Mouse (Mus musculus) right cerebral cortex, postnatal 25 days (tissue): ENCODE data around the gene Olfml1.

Source experiments
- DNase-seq: peaks from one replicate; pipeline ENCODE4 v3.0.0; 2022

Gene Olfml1

DNA sequence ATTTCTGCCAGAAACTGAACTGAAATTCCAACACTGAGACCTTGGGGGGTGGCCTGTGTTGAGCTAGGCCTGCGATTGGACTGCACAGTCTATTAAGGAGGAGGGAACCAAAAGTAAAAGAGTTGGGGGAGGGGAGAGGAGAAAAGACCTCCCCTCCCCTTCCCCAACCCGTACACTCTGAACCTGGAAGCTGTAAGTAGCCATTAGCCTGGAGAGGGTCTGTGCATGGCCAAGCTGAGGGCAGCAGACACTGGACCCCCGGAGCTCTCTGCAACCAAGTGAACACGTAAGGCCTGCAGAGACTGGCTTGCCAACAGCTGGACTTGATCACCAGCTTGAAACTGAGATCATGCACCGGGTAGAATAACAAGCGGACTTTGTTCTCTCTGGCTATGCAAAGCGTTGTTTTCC lies at the start of gene Olfml1:
Olfml1 (plus strand) TSS at position 186 of the 411 bp plus-strand sequence.
- DNase-seq: peak; percentile 6

DNA sequence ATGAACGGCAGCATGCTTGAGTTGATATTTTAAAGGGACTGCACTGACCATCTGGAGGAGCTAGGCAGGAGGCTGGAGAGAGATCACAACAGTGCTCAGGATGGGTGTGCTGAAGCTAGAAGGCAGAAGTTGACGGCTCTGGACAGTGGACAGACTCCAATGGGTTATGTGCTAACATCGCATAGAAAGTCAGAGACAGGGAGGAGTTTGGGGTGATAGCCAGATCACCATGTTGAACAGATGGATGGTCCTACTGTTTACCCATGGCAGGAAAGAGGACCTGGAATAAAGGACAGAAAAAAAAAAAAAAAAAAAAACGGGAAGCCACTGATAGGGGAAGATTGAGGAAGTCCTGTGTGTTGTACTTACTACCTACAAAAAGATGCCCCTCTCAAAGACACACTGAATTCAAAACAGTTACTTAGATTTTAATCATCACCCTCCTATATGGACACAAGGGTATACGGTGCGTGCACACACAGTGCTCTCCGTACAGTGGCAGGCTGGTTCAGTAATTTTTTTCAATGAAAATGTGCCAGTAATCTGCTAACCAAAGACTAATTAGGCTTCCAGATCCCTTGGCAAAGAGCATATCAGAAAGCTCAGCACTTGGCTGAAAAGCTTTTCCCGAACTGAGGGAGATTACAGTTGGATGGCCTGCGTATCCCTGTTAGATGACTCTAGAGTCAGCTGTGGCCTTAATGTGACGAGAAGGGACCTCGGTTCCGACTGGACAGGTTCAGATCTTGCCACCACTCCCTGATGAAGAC lies 47.8 kb upstream of the Olfml1 start:
- no peak for DNase-seq

DNA sequence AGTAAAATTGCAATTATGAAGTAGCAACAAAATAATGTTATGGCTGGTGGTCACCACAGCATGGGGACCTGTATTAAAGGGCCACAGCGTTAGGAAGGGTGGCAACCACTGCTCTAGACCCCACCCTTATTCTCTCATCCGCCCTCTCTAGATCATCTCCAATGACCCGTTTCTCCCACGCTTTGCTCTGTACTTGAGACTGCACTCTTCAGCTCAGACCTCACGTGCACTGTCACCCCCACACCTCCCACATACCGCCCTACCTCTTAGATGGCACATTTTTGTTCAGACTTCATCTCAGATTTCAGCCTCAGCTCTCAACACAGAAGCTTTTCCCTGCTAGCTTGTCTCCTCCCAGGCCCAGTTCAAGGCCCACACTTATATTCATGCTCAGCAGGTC lies 45.8 kb upstream of the Olfml1 start:
- no peak for DNase-seq

DNA sequence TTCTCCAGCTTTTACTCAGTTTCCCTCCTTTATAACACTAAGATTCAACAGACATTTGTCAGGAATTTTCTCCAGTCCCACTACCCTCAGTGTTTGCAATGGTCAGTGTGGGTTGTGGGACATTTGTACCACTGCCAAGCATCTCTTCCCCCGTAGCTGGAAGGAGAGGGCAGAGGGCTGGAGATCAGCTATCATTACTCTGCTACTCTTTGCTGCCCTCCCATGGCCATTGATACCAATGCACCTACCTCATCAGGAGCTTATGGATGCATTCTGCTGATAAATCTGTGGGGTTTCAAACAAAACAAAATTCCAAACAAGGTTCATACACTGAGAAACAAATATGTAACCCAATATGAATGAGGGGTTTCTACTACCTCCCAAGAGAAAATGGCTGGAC lies 40.9 kb upstream of the Olfml1 start:
- peak; percentile 33 for DNase-seq

DNA sequence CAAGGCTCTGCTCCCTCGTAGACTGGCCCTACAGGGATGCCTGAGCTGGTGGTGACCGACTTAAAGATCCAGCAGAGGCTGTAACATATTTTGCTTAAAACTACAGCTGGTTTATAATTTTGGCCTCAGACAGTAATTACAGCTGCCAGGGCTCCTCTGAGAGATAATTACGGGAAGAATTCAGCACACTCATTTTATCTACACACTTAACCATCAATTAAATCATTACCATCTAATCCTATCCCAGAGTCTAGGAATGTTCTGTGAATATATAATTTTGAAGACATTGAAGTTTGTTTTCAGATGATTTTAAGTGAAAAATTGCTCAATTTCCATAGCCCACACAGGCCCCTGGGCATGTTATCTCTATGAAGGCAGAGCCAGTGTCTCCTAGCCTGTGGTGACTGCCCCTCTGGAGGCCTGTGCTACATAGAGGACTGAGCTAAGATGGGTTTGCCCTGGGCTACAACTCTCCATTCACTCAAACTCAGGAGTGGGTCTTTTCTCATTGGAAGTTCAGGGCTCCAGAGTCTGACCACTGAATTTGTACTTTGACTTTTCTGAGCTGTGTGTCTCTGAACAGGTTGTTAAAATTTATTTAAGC lies 39.0 kb upstream of the Olfml1 start:
- no peak for DNase-seq

DNA sequence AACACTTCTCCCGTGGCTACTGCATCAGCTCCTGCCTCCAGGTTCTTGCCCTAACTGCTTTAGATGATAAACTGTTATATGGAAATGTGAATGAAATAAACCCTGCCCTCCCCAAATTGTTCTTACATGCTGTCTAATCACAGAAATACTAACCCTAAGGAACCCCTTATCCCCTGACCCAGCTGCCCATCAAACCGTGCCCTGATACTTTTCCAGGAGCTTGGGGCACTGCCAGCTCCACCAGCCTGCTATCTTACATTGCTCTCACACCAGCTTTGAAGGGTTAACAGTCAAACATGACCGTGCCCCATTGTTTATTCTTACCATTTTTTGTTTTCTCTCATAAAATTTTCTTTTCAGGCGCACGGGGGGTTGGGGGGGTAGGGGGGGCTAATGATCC lies 37.9 kb upstream of the Olfml1 start:
- no peak for DNase-seq

DNA sequence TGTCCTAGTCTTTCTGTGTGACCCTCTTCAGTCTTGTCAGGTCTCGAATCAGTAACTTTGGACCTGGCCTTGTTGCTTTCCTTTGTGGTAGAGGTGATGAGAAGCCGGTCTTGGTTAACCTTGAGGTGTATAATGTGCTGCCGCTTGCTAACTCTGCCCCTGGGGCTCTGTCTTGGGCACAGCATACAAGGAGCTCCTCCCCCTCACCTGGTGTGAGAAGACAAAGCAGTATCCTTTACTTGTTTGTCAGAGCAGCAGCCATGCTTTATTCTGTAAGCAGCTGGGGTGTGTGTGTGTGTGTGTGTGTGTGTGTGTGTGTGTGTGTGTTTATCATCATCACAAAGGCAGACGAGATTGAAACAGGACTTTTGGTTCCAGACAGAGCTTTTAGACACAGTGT lies 31.9 kb upstream of the Olfml1 start:
- DNase-seq: no peak

DNA sequence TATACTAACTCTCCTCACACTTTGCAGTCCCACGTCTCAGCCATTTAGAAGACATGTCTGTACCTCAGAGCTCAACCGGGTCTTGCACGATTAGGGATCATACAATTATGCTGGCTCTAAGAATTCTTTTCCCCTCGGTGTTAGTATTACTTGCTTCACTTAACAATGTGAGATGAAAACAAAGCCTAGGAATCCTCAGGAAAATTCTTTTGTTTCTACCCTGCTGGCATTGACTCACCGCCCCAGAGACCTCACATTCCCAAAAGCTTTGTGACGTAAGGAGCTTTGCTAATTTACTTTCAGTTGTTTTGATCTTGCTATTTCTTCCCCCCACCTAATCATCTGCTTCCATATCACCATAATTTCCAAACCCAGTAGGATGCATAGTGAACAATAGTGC lies 30.7 kb upstream of the Olfml1 start:
- DNase-seq: no peak

DNA sequence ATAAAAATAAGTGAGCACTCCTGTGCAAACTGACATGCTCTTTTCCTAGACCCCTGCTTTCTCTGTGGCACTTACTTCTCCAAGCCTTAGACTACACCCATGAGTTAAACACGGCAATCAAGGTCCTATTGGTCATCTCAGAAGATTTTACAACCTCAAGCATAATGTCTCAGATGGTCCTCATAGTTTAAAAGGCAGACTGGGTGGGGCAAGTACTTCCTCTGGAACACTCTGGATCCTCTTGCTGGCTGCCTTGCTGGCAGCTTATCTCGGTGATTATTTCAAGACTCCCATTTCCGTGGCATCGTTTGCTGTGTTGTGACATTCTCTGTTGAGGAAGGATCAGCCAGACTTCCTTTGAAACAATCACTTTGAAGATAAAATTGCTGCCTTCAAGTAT lies 27.2 kb upstream of the Olfml1 start:
- no peak for DNase-seq

DNA sequence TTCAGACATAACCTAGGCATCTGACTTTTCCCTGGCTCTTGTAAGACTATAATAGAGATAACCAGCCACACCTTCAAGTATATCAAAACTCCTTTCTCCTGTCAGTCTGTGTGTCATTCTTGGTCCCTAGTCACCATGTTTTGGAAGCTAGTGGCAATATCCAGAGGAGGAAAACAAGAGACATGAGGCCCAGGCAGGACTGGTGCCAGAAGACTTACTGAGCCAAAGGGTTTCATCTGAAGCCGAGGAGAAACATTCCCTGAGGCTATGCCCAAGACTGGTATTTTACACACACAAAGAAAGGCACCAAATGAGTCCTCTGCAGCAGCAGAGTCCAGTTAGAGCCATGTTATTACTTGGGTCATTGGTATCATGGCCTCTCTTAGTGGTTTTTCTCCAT lies 22.2 kb upstream of the Olfml1 start:
- DNase-seq: no peak

DNA sequence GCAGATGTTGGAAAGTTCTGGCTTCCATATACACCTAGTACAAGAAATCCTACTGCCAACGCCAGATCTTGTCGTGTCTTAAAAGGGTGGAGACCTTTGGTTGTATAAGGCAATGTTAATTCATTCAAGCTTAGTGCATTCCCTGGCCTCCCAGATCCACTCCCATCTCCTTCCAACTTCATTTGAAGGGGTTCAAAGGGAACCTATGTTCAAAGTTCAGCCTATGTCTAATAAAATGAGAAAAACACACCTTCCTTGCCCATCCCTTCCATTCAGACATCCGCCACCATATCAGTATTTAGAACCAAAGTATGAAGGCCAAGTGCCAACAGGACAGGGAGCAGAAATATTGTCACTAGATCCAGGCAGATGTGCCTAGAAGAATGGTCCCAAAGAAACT lies 19.4 kb upstream of the Olfml1 start:
- DNase-seq: no peak

DNA sequence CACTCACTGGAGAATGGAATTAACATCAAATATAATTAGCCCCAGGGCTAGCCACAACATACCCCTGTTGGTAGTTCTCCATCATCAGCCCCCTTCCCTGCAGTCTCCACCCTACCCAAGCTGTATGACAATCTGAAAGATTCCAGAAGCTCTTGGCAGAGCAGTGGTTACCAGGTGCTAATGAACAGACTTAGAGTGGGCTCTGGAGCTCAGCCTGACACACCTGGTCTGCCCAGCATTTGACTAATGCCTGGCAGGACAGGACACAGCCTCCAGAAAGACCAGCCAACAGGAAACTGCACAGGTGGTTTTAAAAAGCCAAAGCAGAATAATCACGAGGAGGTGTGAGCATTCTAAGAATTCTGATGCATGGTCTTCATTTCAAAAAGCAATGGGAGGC lies 13.8 kb upstream of the Olfml1 start:
- no peak for DNase-seq

DNA sequence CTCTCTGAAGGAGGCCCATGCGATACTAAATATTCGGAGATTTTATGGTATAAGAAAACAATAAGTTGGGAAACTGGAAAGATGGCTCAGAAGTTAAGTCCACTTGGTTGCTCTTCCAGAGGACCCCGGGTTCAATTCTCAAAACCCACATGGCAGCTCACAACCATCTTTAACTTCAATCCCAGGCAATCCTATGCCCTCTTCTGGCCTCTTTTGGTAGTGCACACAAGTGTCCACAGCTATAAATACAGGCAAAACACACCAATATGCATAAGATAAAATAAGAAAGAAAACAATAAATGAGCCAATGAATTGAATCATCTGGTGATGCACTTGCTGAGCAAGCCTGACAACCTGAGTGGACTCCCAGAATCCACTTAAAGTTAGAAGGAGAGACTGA lies 11.3 kb upstream of the Olfml1 start:
- no peak for DNase-seq

DNA sequence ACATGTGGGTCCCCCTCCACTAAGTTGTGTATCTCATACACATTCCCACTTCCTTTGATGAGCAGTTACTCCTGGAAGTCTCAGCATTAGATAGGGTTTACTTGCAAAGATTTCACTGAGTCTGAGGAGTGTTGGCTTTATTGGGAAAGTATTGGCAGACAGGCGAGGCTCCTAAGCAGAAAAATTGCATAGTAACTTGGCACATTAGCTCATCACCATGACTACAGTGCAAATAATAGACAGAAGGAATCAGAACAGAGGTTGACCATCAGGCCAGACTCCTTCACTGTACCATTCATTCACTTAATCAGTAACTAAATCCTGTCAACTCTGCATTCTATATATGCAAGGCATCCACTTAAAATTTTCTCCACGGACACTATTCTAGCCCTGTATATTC lies 6.6 kb upstream of the Olfml1 start:
- DNase-seq: no peak

DNA sequence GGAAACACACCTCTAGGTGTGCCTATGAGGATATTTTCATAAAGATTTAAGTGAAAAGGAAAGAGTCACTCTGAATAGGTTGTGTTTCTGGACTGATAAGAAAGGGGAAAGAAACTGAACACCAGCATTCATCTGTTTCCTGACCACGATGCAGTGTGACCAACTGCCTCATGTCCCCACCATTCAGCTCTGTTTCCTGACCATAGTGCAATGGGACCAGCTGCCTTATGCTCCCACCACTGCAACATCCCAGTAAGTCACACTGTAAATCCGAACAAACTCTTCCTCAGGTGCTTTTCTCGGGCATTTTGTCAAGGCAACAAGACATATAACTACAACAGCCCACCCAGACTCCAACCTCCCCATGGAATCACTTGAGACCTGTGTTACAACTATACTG lies 5.7 kb upstream of the Olfml1 start:
- no peak for DNase-seq

DNA sequence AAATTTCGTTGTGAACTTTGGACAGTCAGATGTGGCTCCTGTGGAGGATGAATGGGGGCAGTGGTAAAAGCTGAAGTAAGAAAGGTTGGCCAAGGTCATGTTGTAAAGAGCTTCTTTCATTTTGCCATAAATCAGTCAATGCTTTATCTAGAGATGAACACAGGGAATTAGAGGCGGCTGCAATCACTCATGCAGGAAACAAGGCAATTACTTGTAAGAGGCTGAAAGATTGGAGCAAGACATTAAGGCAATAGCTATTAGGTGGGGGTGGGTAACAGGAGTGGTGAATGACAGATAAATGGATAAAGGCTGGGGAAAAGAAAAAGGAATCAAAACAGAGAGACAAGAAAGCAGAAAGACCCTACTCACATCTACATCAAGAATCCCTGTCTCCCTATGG lies 3.5 kb upstream of the Olfml1 start:
- DNase-seq: no peak

DNA sequence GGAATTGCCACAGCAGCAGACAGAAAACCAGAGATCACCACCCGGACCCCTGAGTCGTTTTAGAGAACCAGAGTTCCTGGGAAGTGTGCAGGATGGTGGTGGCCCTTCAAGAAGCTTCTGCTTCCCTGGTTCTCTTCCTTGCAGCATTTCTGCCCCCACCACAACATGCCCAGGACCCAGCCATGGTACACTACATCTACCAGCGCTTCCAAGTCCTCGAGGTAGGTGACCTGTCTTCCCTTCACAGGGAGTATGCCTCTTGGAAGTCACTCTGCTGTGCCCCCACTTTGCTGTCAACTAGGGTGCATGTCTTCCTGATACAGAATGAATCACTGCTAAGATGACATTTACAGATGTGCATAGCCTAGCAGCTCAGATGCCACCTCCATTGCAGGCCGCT lies 428 bp downstream of the Olfml1 start:
- DNase-seq: no peak

DNA sequence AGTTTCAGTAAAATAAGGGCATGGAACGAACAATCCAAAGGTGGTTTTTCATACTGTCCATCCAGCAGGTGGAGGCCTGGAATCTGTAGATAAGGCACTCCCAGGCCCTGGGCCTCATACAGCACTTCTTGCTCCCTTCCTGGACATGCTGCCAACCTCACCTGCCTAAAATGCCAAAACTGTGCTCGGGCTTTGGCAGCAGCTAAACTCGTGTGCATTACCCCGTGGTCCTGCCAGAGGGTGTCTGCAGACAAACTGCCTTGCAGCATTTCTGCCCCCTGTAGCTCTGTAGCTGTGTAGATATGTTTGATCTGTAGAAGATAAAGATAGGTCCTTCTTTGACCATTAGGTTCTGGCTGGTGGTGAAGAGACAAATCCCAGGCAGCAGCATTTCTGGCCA lies 1.7 kb downstream of the Olfml1 start:
- DNase-seq: no peak

DNA sequence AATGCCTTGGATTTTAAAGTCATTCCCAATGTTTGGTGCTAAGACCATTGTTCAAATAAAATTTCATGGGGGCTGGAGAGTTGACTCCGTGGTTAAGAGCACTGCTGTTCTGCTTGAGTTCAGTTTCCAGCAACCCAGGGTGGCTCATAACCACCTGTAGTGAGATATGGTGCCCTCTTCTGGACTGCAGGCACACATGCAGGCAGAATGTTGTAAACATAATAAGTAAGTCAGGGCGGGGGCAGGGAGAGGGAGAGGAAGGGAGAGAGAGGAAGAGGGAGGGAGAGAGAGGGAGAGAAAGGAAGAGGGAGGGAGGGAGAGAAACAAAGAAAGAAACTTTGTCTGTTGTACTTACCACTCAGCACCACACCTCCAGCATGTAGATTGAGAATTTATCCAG lies 6.6 kb downstream of the Olfml1 start:
- no peak for DNase-seq

DNA sequence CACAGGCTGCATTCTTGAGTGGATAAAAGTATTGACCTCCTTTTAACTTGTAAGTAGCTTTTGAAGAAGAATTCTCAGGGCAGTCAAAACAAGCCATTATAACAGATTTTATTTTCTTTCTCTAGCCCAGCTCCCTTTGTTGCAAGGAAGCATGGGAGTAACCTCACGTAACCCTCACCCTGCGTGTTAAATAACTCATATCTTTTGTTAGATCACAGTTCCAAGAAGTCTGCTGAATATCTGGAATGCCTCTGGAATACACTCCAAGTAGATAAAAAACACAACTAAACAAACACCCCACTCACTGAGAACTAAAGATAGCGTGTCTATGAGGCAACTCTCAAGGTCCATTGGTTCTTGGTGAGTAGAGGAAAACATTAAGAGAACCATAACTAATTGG lies 7.0 kb downstream of the Olfml1 start:
- no peak for DNase-seq

DNA sequence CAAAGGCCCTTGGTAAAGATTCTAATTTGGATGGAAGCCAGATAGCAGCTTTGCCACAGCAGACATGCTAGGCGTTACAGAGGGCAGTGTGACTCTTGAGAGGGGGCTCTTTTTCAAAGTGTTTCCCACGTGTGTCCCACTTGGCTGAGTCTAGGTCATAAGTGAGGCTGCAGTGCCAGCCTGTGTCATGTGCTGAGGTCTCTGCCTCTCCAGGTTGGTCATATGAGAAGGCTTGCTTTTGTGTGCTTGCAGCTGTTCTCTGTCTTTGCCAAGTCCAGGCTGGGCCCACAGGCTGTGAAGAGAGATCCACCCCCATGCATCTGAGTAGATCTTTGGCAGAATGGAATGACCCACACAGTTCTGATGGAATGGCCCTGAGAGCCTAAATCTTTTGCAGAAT lies 25.4 kb downstream of the Olfml1 start:
- DNase-seq: no peak

DNA sequence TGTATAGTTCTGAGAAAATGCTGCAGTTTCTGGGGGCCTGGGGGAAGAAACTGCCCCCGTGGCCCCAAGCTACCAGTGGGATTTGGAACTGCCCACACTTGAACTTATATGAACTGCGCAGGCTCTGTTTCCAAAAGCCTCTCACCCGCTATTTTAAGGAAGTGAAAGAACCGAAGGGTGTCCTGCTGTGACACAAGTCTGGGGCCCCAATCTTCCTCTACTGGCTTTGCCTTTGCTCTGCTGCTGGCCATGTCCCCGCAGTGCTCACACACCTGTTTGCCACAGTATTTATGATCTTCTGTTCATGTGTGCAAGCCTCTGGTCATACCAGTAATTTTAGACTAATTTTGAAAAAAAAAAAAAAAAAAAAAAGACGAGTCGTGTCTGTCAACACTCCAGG lies 26.7 kb downstream of the Olfml1 start:
- DNase-seq: no peak

DNA sequence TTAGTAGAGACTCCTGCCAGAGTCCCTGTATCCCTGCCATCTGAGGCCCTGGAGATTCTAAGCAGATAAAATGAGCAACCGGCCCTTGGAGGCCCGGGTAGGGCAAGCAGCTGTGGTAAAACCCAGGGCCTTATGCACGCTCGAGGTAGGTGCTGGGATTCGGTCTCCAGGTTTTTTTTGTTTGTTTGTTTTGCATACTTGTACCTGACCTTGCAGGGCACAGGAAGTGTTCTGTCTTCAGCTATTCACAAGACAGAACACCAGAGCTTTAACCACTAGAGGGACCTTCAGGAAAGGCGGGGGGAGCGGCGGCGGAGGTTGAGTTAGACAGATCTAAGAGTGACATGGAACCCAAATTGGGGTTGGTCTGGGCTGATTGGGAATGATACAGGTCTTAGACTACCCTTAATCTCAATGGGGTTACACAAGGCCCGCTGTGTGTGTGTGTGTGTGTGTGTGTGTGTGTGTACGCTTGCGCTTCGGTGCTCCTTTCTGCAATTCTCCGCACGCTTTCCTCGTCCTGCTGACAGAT lies 27.1 kb downstream of the Olfml1 start:
- peak; percentile 29 for DNase-seq

DNA sequence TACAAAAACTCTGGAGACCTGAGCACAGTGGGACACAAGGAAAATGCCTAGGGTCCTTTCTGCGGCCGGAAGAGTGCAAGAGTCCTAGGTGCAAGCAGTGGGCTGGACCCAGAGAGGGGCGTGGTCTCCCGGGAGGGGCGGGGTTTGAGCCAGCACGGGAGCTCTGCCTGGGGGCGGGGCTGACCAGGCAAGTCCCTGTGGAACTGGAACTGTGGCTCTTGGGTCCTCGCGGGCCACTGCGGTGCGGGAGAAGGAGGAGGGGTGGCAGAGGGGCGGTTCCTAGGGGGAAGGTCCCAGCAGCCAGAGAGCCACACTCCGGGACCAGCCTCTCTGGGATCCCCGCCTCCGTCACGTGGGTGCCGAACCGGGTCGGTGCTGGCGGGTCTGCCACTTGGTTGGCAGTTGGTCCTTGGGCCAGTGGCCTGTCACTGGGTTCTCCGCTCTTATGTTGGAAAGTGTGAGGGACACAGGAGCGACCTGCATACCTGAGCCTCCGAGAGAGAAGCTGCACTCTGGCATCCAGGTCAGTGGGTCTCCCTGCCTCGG lies 27.7 kb downstream of the Olfml1 start, which contains the start of gene Ppfibp2:
Ppfibp2 (plus strand) TSS at position 351 of the 546 bp plus-strand sequence.
- peak; percentile 73 for DNase-seq
